Mouse (Mus musculus): ENCODE measurements around the gene Hoxb4. TPM values are rescaled to one million over a fixed set of nuclear protein-coding genes. Genes with fewer than 3 reads are reported as not detected.

Hoxb4 gene
- polyA plus RNA-seq, 1 experiment from 2014 or later: 1.1 TPM

DNA sequence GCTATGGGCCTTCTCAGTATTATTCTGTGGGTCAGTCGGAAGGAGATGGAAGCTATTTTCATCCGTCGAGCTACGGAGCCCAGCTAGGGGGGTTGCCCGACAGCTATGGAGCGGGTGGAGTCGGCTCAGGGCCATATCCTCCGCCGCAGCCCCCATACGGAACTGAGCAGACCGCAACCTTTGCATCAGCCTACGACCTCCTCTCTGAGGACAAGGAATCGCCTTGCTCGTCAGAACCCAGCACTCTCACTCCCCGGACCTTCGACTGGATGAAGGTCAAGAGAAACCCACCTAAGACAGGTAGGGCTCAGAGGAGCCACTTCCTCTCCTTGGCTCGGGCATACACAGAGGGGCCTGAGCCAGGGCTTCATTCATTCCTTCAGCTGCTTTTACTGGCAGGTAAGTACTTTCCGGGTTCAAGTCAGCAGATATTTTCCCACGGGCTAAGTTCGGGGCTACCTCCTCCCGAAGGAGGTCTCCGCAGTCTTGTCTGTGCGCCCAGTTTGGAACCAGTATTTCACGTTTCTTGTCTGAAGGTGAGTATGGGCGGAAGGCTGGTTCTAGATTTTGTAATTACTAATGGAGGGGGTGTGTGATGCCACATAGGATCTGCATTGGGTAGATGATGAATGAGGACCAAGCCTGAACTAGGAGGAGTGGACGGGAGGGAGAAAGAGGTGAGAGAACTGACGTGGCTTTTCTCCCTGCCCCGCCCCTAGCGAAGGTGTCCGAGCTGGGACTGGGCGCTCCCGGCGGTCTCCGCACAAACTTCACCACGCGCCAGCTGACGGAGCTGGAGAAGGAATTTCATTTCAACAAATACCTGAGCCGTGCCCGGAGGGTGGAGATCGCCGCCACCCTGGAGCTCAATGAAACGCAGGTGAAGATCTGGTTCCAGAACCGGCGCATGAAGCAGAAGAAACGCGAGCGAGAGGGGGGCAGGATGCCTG is 48.3 kb downstream of the Hoxb4 start:
- H3K4me2 ChIP-seq: peak overlapping the region; percentile 46
- H3K9ac ChIP-seq (ENCODE audit: low read depth, low read length): no peak overlapping the region
- H3K4me3 ChIP-seq (ENCODE audit: low read depth, low read length): no peak overlapping the region
- H3K9me3 ChIP-seq (ENCODE audit: control insufficient read depth, low read length): no peaks in the 10 kb centered on the region
- ATAC-seq (replicated peaks; ENCODE audit: low FRiP score) (no peak), DNase-seq (ENCODE audit: low spot score) (no peak)
- H3K36me3 ChIP-seq (ENCODE audit: control insufficient read depth, insufficient read depth, low read length): no peaks in the 10 kb centered on the region
- H3K27me3 ChIP-seq (replicated peaks; ENCODE audit: control insufficient read depth, insufficient read depth, low read length): peaks cover 87% of the 10 kb centered on the region
- H3K4me1 ChIP-seq (replicated peaks; ENCODE audit: control insufficient read depth, insufficient read depth, low read length): peaks cover 7% of the 10 kb centered on the region
- H3K27ac ChIP-seq (ENCODE audit: low read depth, low read length): no peak overlapping the region
- WGBS: 4% methylated on average over 47 of the region's 47 CpGs

DNA sequence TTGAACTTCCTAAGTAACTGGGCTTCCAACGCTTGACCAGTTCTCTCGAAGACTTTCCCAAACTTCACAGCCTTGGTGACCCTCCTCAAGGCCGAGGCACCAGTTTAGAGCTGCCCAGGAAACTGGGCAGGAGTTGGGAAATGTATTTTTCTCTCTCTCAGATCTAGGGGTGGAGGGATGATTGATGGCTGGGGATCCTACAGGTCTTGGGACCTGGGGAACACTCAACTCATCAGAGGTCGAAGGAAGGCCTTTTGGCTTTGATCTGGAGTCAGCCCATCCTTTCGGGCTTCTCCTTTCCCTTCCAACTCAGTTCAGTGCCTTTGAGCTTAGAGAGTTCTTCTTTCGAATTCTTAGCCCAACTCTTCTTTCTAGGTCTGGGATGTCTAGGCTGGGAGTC is 49.1 kb downstream of the Hoxb4 start:
- ATAC-seq (replicated peaks; ENCODE audit: low FRiP score): no peak
- H3K4me3 ChIP-seq (ENCODE audit: low read depth, low read length): no peak overlapping the region
- H3K27ac ChIP-seq (ENCODE audit: low read depth, low read length): no peak overlapping the region

DNA sequence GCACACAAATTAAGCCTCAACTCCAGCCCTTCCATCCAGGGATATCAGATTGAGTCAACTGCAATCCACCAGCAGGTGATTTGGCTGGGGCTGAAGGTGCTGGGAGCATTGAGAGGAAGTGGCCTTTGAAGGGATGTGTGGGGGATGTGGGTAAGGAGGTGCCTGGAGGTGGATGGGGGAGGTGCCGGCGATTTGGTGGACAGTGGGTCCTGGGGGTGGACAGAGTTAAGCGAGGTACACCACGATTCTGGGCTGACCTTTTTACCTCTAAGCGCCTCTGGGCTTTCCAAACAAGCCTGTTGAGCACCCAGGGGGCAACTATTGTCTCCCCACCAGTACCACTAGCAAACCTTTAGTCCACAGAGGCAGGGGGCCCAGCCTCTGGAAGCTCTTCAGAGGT is 50.6 kb downstream of the Hoxb4 start:
- H3K4me1 ChIP-seq (replicated peaks; ENCODE audit: control insufficient read depth, insufficient read depth, low read length): peaks cover 10% of the 10 kb centered on the region
- H3K9me3 ChIP-seq (ENCODE audit: control insufficient read depth, low read length): no peaks in the 10 kb centered on the region
- no peaks in the 10 kb centered on the region for H3K36me3 ChIP-seq (ENCODE audit: control insufficient read depth, insufficient read depth, low read length)
- no peak overlapping the region for H3K4me2 ChIP-seq
- DNase-seq (ENCODE audit: low spot score): no peak
- peaks cover 87% of the 10 kb centered on the region for H3K27me3 ChIP-seq (replicated peaks; ENCODE audit: control insufficient read depth, insufficient read depth, low read length)
- no peak for ATAC-seq (replicated peaks; ENCODE audit: low FRiP score)
- no peak overlapping the region for H3K27ac ChIP-seq (ENCODE audit: low read depth, low read length)
- WGBS: 28% methylated on average over 5 of the region's 5 CpGs
- H3K4me3 ChIP-seq (ENCODE audit: low read depth, low read length): no peak overlapping the region
- no peak overlapping the region for H3K9ac ChIP-seq (ENCODE audit: low read depth, low read length)

More for the DNA sequence above, 49.1 kb downstream of the Hoxb4 start:
- WGBS: 29% methylated on average over 6 of the region's 6 CpGs
- H3K9ac ChIP-seq (ENCODE audit: low read depth, low read length): no peak overlapping the region
- H3K4me1 ChIP-seq (replicated peaks; ENCODE audit: control insufficient read depth, insufficient read depth, low read length): peaks cover 7% of the 10 kb centered on the region
- H3K4me2 ChIP-seq: no peak overlapping the region
- no peaks in the 10 kb centered on the region for H3K36me3 ChIP-seq (ENCODE audit: control insufficient read depth, insufficient read depth, low read length)
- peaks cover 88% of the 10 kb centered on the region for H3K27me3 ChIP-seq (replicated peaks; ENCODE audit: control insufficient read depth, insufficient read depth, low read length)
- DNase-seq (ENCODE audit: low spot score): no peak
- no peaks in the 10 kb centered on the region for H3K9me3 ChIP-seq (ENCODE audit: control insufficient read depth, low read length)

DNA sequence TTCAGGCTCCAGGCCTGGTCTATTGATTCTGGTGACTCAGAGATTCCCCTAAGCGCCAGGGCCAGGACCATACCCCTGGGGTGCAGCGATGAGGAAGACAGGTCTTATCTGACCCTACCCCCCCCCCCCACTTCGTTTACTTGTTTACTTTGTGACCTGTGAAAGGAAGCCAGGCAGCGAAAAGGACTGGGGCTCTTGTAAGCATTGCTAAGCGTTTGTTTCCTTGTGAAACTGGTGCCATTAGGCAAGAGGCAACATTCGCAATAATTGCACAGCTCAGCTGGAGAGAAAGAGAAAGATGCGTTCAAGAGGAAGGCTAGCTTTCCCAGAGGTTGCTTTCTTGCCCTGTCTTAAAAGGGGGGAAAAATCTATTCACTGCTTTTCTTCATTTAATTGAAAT is 51.1 kb downstream of the Hoxb4 start:
- H3K4me2 ChIP-seq: no peak overlapping the region
- no peak for ATAC-seq (replicated peaks; ENCODE audit: low FRiP score)
- H3K27ac ChIP-seq (ENCODE audit: low read depth, low read length): no peak overlapping the region
- no peaks in the 10 kb centered on the region for H3K9me3 ChIP-seq (ENCODE audit: control insufficient read depth, low read length)
- H3K4me1 ChIP-seq (replicated peaks; ENCODE audit: control insufficient read depth, insufficient read depth, low read length): peaks cover 10% of the 10 kb centered on the region
- no peak overlapping the region for H3K4me3 ChIP-seq (ENCODE audit: low read depth, low read length)
- DNase-seq (ENCODE audit: low spot score): no peak
- 37% methylated on average over 7 of the region's 7 CpGs for WGBS
- no peaks in the 10 kb centered on the region for H3K36me3 ChIP-seq (ENCODE audit: control insufficient read depth, insufficient read depth, low read length)
- H3K9ac ChIP-seq (ENCODE audit: low read depth, low read length): no peak overlapping the region
- peaks cover 88% of the 10 kb centered on the region for H3K27me3 ChIP-seq (replicated peaks; ENCODE audit: control insufficient read depth, insufficient read depth, low read length)

MicroRNAs encoded within 50 kb of the gene (microRNA counts, 519-probe panel; counts per million panel counts)
- microRNA mmu-miR-10a: 5,487 counts per million, percentile 54 among the panel's probes with 10 or more counts

Small RNA genes within 50 kb of the gene (microRNA-seq; reads per million reads assigned to microRNA genes)
- 18,660 reads per million, percentile 97 among the genes with 10 or more reads in this experiment for gene Mir10a (ENCODE audit: borderline number of aligned reads)

Other genes with a start within 250 kb of the Hoxb4 start
- gene Atp5g1, start 242.6 kb upstream of the Hoxb4 start, polyA plus RNA-seq (2014; fragmentation: Nextera tagmentation; extraction: Ambion mirVana): 943 and 994 TPM in 2 replicates
- not detected in 2 replicates for gene Calcoco2, start 206.3 kb upstream of the Hoxb4 start, polyA plus RNA-seq (2014; fragmentation: Nextera tagmentation; extraction: Ambion mirVana)
- not detected in 2 replicates for gene Ttll6, start 184.5 kb upstream of the Hoxb4 start, polyA plus RNA-seq (2014; fragmentation: Nextera tagmentation; extraction: Ambion mirVana)
- not detected in 2 replicates for gene Hoxb13, start 124.0 kb upstream of the Hoxb4 start, polyA plus RNA-seq (2014; fragmentation: Nextera tagmentation; extraction: Ambion mirVana)
- 0.26 and 0.49 TPM in 2 replicates for gene Hoxb9, start 46.8 kb upstream of the Hoxb4 start, polyA plus RNA-seq (2014; fragmentation: Nextera tagmentation; extraction: Ambion mirVana)
- 0.43 and 0.62 TPM in 2 replicates for gene Hoxb8, start 36.4 kb upstream of the Hoxb4 start, polyA plus RNA-seq (2014; fragmentation: Nextera tagmentation; extraction: Ambion mirVana)
- 1.6 and 2.0 TPM in 2 replicates for gene Hoxb7, start 31.6 kb upstream of the Hoxb4 start, polyA plus RNA-seq (2014; fragmentation: Nextera tagmentation; extraction: Ambion mirVana)
- 1.9 and 2.4 TPM in 2 replicates for gene Hoxb6, start 25.8 kb upstream of the Hoxb4 start, polyA plus RNA-seq (2014; fragmentation: Nextera tagmentation; extraction: Ambion mirVana)
- 3.7 and 4.5 TPM in 2 replicates for gene Hoxb5, start 14.9 kb upstream of the Hoxb4 start, polyA plus RNA-seq (2014; fragmentation: Nextera tagmentation; extraction: Ambion mirVana)
- gene Hoxb3, start 5.1 kb downstream of the Hoxb4 start, polyA plus RNA-seq (2014; fragmentation: Nextera tagmentation; extraction: Ambion mirVana): 0.97 and 1.3 TPM in 2 replicates
- gene Hoxb2, start 32.3 kb downstream of the Hoxb4 start, polyA plus RNA-seq (2014; fragmentation: Nextera tagmentation; extraction: Ambion mirVana): 11.2 and 11.3 TPM in 2 replicates
- gene Hoxb1, start 47.5 kb downstream of the Hoxb4 start, polyA plus RNA-seq (2014; fragmentation: Nextera tagmentation; extraction: Ambion mirVana): 0.73 and 0.85 TPM in 2 replicates
- gene Skap1, start 146.3 kb downstream of the Hoxb4 start, polyA plus RNA-seq (2014; fragmentation: Nextera tagmentation; extraction: Ambion mirVana): 0.45 and 0.58 TPM in 2 replicates

Data from liver, embryonic 11.5 days (tissue).